Mouse (Mus musculus): ENCODE results near the gene Rere. TPM values are rescaled to one million over a fixed set of nuclear protein-coding genes. Genes with fewer than 3 reads are reported as not detected.

Rere gene
- polyA plus RNA-seq, 1 experiment from 2014 or later = 37.7 TPM

GRCm38 (mm10) chr4:150375448-150375935 lies 94.0 kb downstream of the Rere start:
- no peak for ATAC-seq (ENCODE audit: insufficient number of reproducible peaks, insufficient read depth, low FRiP score, low TSS enrichment)
- no peak overlapping the region for H3K4me2 ChIP-seq (replicated peaks)
- no peak overlapping the region for H3K4me3 ChIP-seq
- peaks cover 49% of the 10 kb centered on the region for H3K4me1 ChIP-seq
- no peak overlapping the region; the same call in 1 of the 2 replicates for H3K27ac ChIP-seq
- no peaks in the 10 kb centered on the region for H3K9me3 ChIP-seq
- H3K36me3 ChIP-seq = no peaks in the 10 kb centered on the region
- H3K27me3 ChIP-seq = no peaks in the 10 kb centered on the region
- 82% methylated on average over 1 of the region's 1 CpGs for WGBS
- H3K9ac ChIP-seq = no peak overlapping the region

- no peaks in the 10 kb centered on the region for H3K9me3 ChIP-seq
- H3K4me3 ChIP-seq = no peak overlapping the region
- no peak overlapping the region for H3K4me2 ChIP-seq (replicated peaks)
- peaks cover 23% of the 10 kb centered on the region for H3K4me1 ChIP-seq
- WGBS = 80% methylated on average over 6 of the region's 6 CpGs
- no peaks in the 10 kb centered on the region for H3K27me3 ChIP-seq
- H3K27ac ChIP-seq = no peak overlapping the region
- no peak for ATAC-seq (ENCODE audit: insufficient number of reproducible peaks, insufficient read depth, low FRiP score, low TSS enrichment)
- no peaks in the 10 kb centered on the region for H3K36me3 ChIP-seq
- H3K9ac ChIP-seq = no peak overlapping the region
Measured at GRCm38 (mm10) chr4:150379313-150379712, 97.9 kb downstream of the Rere start.

- no peaks in the 10 kb centered on the region for H3K27me3 ChIP-seq
- 64% methylated on average over 2 of the region's 2 CpGs for WGBS
- H3K4me1 ChIP-seq = peaks cover 22% of the 10 kb centered on the region
- H3K27ac ChIP-seq = no peak overlapping the region
- H3K36me3 ChIP-seq = no peaks in the 10 kb centered on the region
- ATAC-seq (ENCODE audit: insufficient number of reproducible peaks, insufficient read depth, low FRiP score, low TSS enrichment) = no peak
- H3K9ac ChIP-seq = no peak overlapping the region
- H3K4me3 ChIP-seq = no peak overlapping the region
- no peaks in the 10 kb centered on the region for H3K9me3 ChIP-seq
- H3K4me2 ChIP-seq (replicated peaks) = no peak overlapping the region
Measured at GRCm38 (mm10) chr4:150379772-150380171, 98.3 kb downstream of the Rere start.

GRCm38 (mm10) chr4:150380273-150380672 lies 98.8 kb downstream of the Rere start:
- Histone ChIP-seq H3K9me3 (no peaks in the 10 kb centered on the region), H3K36me3 (no peaks in the 10 kb centered on the region), H3K9ac (no peak overlapping the region), H3K27me3 (no peaks in the 10 kb centered on the region), H3K27ac (no peak overlapping the region), H3K4me3 (no peak overlapping the region), H3K4me2 (replicated peaks) (no peak overlapping the region), H3K4me1 (peaks cover 21% of the 10 kb centered on the region)
- WGBS = 84% methylated on average over 5 of the region's 5 CpGs
- no peak for ATAC-seq (ENCODE audit: insufficient number of reproducible peaks, insufficient read depth, low FRiP score, low TSS enrichment)

GRCm38 (mm10) chr4:150382504-150382903 lies 101.1 kb downstream of the Rere start:
- WGBS = 84% methylated on average over 3 of the region's 3 CpGs
- H3K4me2 ChIP-seq (replicated peaks) = no peak overlapping the region
- H3K27ac ChIP-seq = no peak overlapping the region
- ATAC-seq (ENCODE audit: insufficient number of reproducible peaks, insufficient read depth, low FRiP score, low TSS enrichment) = no peak
- no peaks in the 10 kb centered on the region for H3K36me3 ChIP-seq
- H3K27me3 ChIP-seq = no peaks in the 10 kb centered on the region
- no peak overlapping the region for H3K9ac ChIP-seq
- no peak overlapping the region for H3K4me3 ChIP-seq
- no peaks in the 10 kb centered on the region for H3K9me3 ChIP-seq
- peaks cover 15% of the 10 kb centered on the region for H3K4me1 ChIP-seq

- Histone ChIP-seq H3K4me3 (no peak overlapping the region), H3K27me3 (no peaks in the 10 kb centered on the region), H3K27ac (no peak overlapping the region), H3K4me1 (peaks cover 25% of the 10 kb centered on the region), H3K4me2 (replicated peaks) (no peak overlapping the region), H3K9ac (no peak overlapping the region), H3K36me3 (no peaks in the 10 kb centered on the region), H3K9me3 (no peaks in the 10 kb centered on the region)
- no peak for ATAC-seq (ENCODE audit: insufficient number of reproducible peaks, insufficient read depth, low FRiP score, low TSS enrichment)
- WGBS = 55% methylated on average over 8 of the region's 8 CpGs
Measured at GRCm38 (mm10) chr4:150384405-150384804, 103.0 kb downstream of the Rere start.

- no peak overlapping the region for H3K4me2 ChIP-seq (replicated peaks)
- no peak; the same call in 1 of the 2 replicates for ATAC-seq (ENCODE audit: insufficient number of reproducible peaks, insufficient read depth, low FRiP score, low TSS enrichment)
- no peaks in the 10 kb centered on the region for H3K27me3 ChIP-seq
- H3K9me3 ChIP-seq = no peaks in the 10 kb centered on the region
- H3K27ac ChIP-seq = no peak overlapping the region
- H3K9ac ChIP-seq = no peak overlapping the region
- 77% methylated on average over 3 of the region's 3 CpGs for WGBS
- H3K4me3 ChIP-seq = no peak overlapping the region
- no peaks in the 10 kb centered on the region for H3K36me3 ChIP-seq
- H3K4me1 ChIP-seq = peaks cover 25% of the 10 kb centered on the region
Measured at GRCm38 (mm10) chr4:150384899-150385298, 103.5 kb downstream of the Rere start.

GRCm38 (mm10) chr4:150388518-150388917 lies 107.1 kb downstream of the Rere start:
- Histone ChIP-seq H3K27ac (no peak overlapping the region), H3K36me3 (no peaks in the 10 kb centered on the region), H3K9ac (no peak overlapping the region), H3K4me1 (peaks cover 37% of the 10 kb centered on the region), H3K27me3 (no peaks in the 10 kb centered on the region), H3K4me3 (no peak overlapping the region), H3K4me2 (replicated peaks) (no peak overlapping the region), H3K9me3 (no peaks in the 10 kb centered on the region)
- WGBS = 55% methylated on average over 3 of the region's 3 CpGs
- ATAC-seq (ENCODE audit: insufficient number of reproducible peaks, insufficient read depth, low FRiP score, low TSS enrichment) = no peak

GRCm38 (mm10) chr4:150393607-150394006 lies 112.2 kb downstream of the Rere start:
- Histone ChIP-seq H3K36me3 (no peaks in the 10 kb centered on the region), H3K27ac (no peak overlapping the region), H3K4me2 (replicated peaks) (no peak overlapping the region), H3K9ac (no peak overlapping the region), H3K27me3 (no peaks in the 10 kb centered on the region), H3K4me3 (no peak overlapping the region), H3K9me3 (no peaks in the 10 kb centered on the region), H3K4me1 (peaks cover 52% of the 10 kb centered on the region)
- ATAC-seq (ENCODE audit: insufficient number of reproducible peaks, insufficient read depth, low FRiP score, low TSS enrichment) = no peak
- 42% methylated on average over 8 of the region's 8 CpGs for WGBS

- 82% methylated on average over 4 of the region's 4 CpGs for WGBS
- no peaks in the 10 kb centered on the region for H3K9me3 ChIP-seq
- no peaks in the 10 kb centered on the region for H3K27me3 ChIP-seq
- no peak overlapping the region for H3K4me3 ChIP-seq
- peaks cover 51% of the 10 kb centered on the region for H3K4me1 ChIP-seq
- no peak for ATAC-seq (ENCODE audit: insufficient number of reproducible peaks, insufficient read depth, low FRiP score, low TSS enrichment)
- H3K27ac ChIP-seq = no peak overlapping the region
- H3K36me3 ChIP-seq = no peaks in the 10 kb centered on the region
- no peak overlapping the region for H3K4me2 ChIP-seq (replicated peaks)
- no peak overlapping the region for H3K9ac ChIP-seq
Measured at GRCm38 (mm10) chr4:150394091-150394490, 112.6 kb downstream of the Rere start.

GRCm38 (mm10) chr4:150396339-150396738 lies 114.9 kb downstream of the Rere start:
- Histone ChIP-seq H3K27me3 (no peaks in the 10 kb centered on the region), H3K9ac (no peak overlapping the region), H3K27ac (peak overlapping the region; percentile 80; the same call in 1 of the 2 replicates), H3K4me2 (replicated peaks) (no peak overlapping the region), H3K4me3 (no peak overlapping the region), H3K4me1 (peaks cover 60% of the 10 kb centered on the region), H3K36me3 (no peaks in the 10 kb centered on the region), H3K9me3 (no peaks in the 10 kb centered on the region)
- ATAC-seq (ENCODE audit: insufficient number of reproducible peaks, insufficient read depth, low FRiP score, low TSS enrichment) = no peak

GRCm38 (mm10) chr4:150396826-150397620 lies 115.6 kb downstream of the Rere start:
- Histone ChIP-seq H3K9ac (no peak overlapping the region), H3K9me3 (no peaks in the 10 kb centered on the region), H3K4me3 (no peak overlapping the region), H3K4me2 (replicated peaks) (no peak overlapping the region), H3K27ac (peak overlapping the region; percentile 80), H3K27me3 (no peaks in the 10 kb centered on the region), H3K4me1 (peaks cover 58% of the 10 kb centered on the region), H3K36me3 (no peaks in the 10 kb centered on the region)
- ATAC-seq (ENCODE audit: insufficient number of reproducible peaks, insufficient read depth, low FRiP score, low TSS enrichment) = 0 out of 2 replicates have a peak, but pooled peaks have one; percentile 60
- WGBS = 22% methylated on average over 13 of the region's 13 CpGs

All from embryonic facial prominence, embryonic 12.5 days (tissue).